Mouse (Mus musculus) myocyte (in vitro differentiated cells): Measurements from ENCODE around the gene Ltbp4. TPM values are rescaled to one million over a fixed set of nuclear protein-coding genes. Genes with fewer than 3 reads are reported as not detected.

Source experiments
- H3K27me3 ChIP-seq: one replicate; pipeline ENCODE4 v1.6.1; 2011; ENCODE audit not compliant: control insufficient read depth, insufficient read depth, insufficient read length
- H3K36me3 ChIP-seq: one replicate; pipeline ENCODE4 v1.6.1; 2011; ENCODE audit not compliant: control insufficient read depth, insufficient read depth
- H3K4me2 ChIP-seq: one replicate; pipeline ENCODE4 v1.6.1; 2011; ENCODE audit warnings: low read depth, control low read depth
- H3K4me3 ChIP-seq: one replicate; pipeline ENCODE4 v1.5.1; 2011; ENCODE audit warnings: mild to moderate bottlenecking, control low read depth, moderate library complexity
- H3K79me2 ChIP-seq: one replicate; pipeline ENCODE4 v1.6.1; 2011; ENCODE audit not compliant: control insufficient read depth, insufficient read depth
- H3ac ChIP-seq: one replicate; pipeline ENCODE4 v1.6.1; 2011; ENCODE audit not compliant: control insufficient read depth, insufficient read length
- CEBPB ChIP-seq: IDR thresholded peaks from 2 replicates; pipeline ENCODE4 v1.6.1; 2011; ENCODE audit warnings: mild to moderate bottlenecking, moderate library complexity; ENCODE audit not compliant: poor library complexity, insufficient read depth, severe bottlenecking
- E2F4 ChIP-seq: IDR thresholded peaks from one replicate; pipeline ENCODE4 v1.6.1; 2011; ENCODE audit warnings: mild to moderate bottlenecking, control low read depth, moderate library complexity; ENCODE audit not compliant: insufficient read depth
- MAX ChIP-seq: IDR thresholded peaks from one replicate; pipeline ENCODE4 v1.6.1; 2011; ENCODE audit warnings: low read depth, mild to moderate bottlenecking, control low read depth
- MYOD1 ChIP-seq, 3 experiments: IDR thresholded peaks; one replicate each; pipeline ENCODE4 v1.6.1; 2011; ENCODE audit warnings: control low read depth in 2 of 3, low read depth in 2 of 3, mild to moderate bottlenecking in 2 of 3, moderate library complexity in 1 of 3; ENCODE audit not compliant: insufficient read length in 2 of 3, control insufficient read depth in 1 of 3
- MYOG ChIP-seq, 3 experiments: IDR thresholded peaks; one replicate each; pipeline ENCODE4 v1.6.1; 2011; ENCODE audit warnings: control low read depth in 2 of 3, low read depth in 2 of 3, mild to moderate bottlenecking in 2 of 3; ENCODE audit not compliant: insufficient read length in 2 of 3, control insufficient read depth in 1 of 3, insufficient read depth in 1 of 3
- POLR2A ChIP-seq: IDR thresholded peaks from one replicate; pipeline ENCODE4 v1.6.1; 2011; ENCODE audit warnings: low read depth, mild to moderate bottlenecking, control low read depth, moderate library complexity; ENCODE audit not compliant: insufficient read length
- POLR2AphosphoS2 ChIP-seq: IDR thresholded peaks from one replicate; pipeline ENCODE4 v1.6.1; 2011; ENCODE audit warnings: low read depth, control low read depth; ENCODE audit not compliant: insufficient read length
- REST ChIP-seq: IDR thresholded peaks from one replicate; pipeline ENCODE4 v1.6.1; 2011; ENCODE audit warnings: mild to moderate bottlenecking, control low read depth, moderate library complexity; ENCODE audit not compliant: insufficient read depth, insufficient read length
- SRF ChIP-seq: IDR thresholded peaks from one replicate; pipeline ENCODE4 v1.6.1; 2011; ENCODE audit warnings: low read depth; ENCODE audit not compliant: control insufficient read depth, insufficient read length
- TCF12 ChIP-seq: IDR thresholded peaks from one replicate; pipeline ENCODE4 v1.6.1; 2011; ENCODE audit warnings: mild to moderate bottlenecking, control low read depth; ENCODE audit not compliant: poor library complexity, insufficient read depth, severe bottlenecking
- TCF3 ChIP-seq: IDR thresholded peaks from one replicate; pipeline ENCODE4 v1.6.1; 2011; ENCODE audit warnings: low read depth, control low read depth; ENCODE audit not compliant: insufficient read length
- USF1 ChIP-seq: IDR thresholded peaks from one replicate; pipeline ENCODE4 v1.6.1; 2011; ENCODE audit warnings: low read depth, mild to moderate bottlenecking, control low read depth, moderate library complexity
- polyA plus RNA-seq: library from polyadenylated mRNA; unstranded; fragments of >200 nt; fragmentation: generic; extraction: Trizol; gene quantifications from one replicate; pipeline ENCODE4 v1.2.1, GENCODE M21; 2012; ENCODE audit warnings: missing spikeins

Gene Ltbp4
- polyA plus RNA-seq, 1 experiment, result 32.5 TPM

- Histone ChIP-seq H3K27me3 (no peaks in the 10 kb centered on the region), H3K4me3 (no peak overlapping the region), H3K79me2 (peaks cover 12% of the 10 kb centered on the region), H3K4me2 (no peak overlapping the region), H3K36me3 (peaks cover 4% of the 10 kb centered on the region), H3ac (no peak overlapping the region)
- TF ChIP-seq CEBPB (no peak), MYOG (IDR thresholded peaks at IDR 0.05; ENCODE audit: control insufficient read depth in 1 of 3, insufficient read depth in 1 of 3, insufficient read length in 2 of 3, low read depth in 2 of 3) (no peak)
Measured at GRCm38 (mm10) chr7:27261888-27262287, 75.6 kb downstream of the Ltbp4 start.

GRCm38 (mm10) chr7:27260856-27261255, 76.6 kb downstream of the Ltbp4 start:
- Histone ChIP-seq H3K36me3 (peaks cover 4% of the 10 kb centered on the region), H3K4me2 (peak overlapping the region; percentile 70), H3ac (no peak overlapping the region), H3K79me2 (peaks cover 12% of the 10 kb centered on the region), H3K4me3 (peak overlapping the region; percentile 63), H3K27me3 (no peaks in the 10 kb centered on the region)
- TF ChIP-seq CEBPB, result no peak
- no peak for TF ChIP-seq E2F4
- TF ChIP-seq REST, result no peak
- TF ChIP-seq MAX, result no peak
- no peak for TF ChIP-seq USF1
- no peak for TF ChIP-seq SRF
- TF ChIP-seq POLR2A, result peak; percentile 21
- peak; percentile 28 for TF ChIP-seq POLR2AphosphoS2
- no peak for TF ChIP-seq TCF12
- no peak for TF ChIP-seq TCF3
- TF ChIP-seq MYOG (IDR thresholded peaks at IDR 0.05; ENCODE audit: control insufficient read depth in 1 of 3, insufficient read depth in 1 of 3, insufficient read length in 2 of 3, low read depth in 2 of 3), result peak in 2 of 3 experiments; percentile 66 to 83
- TF ChIP-seq MYOD1 (IDR thresholded peaks at IDR 0.05; ENCODE audit: control insufficient read depth in 1 of 3, insufficient read length in 2 of 3, low read depth in 2 of 3), result peak in 2 of 3 experiments; percentile 51 to 71

- peak; percentile 49 for TF ChIP-seq POLR2A
- TF ChIP-seq POLR2AphosphoS2, result peak; percentile 74
- TF ChIP-seq USF1, result no peak
- peak in 2 of 3 experiments; percentile 43 to 76 for TF ChIP-seq MYOG (IDR thresholded peaks at IDR 0.05; ENCODE audit: control insufficient read depth in 1 of 3, insufficient read depth in 1 of 3, insufficient read length in 2 of 3, low read depth in 2 of 3)
- peak in 2 of 3 experiments; percentile 51 to 68 for TF ChIP-seq MYOD1 (IDR thresholded peaks at IDR 0.05; ENCODE audit: control insufficient read depth in 1 of 3, insufficient read length in 2 of 3, low read depth in 2 of 3)
- no peak for TF ChIP-seq REST
- H3K4me2 ChIP-seq, result peak overlapping the region; percentile 70
Measured at GRCm38 (mm10) chr7:27259771-27260170, 77.7 kb downstream of the Ltbp4 start.

GRCm38 (mm10) chr7:27259271-27259721, 78.2 kb downstream of the Ltbp4 start:
- peaks cover 12% of the 10 kb centered on the region for H3K79me2 ChIP-seq
- peak overlapping the region; percentile 70 for H3K4me2 ChIP-seq
- no peaks in the 10 kb centered on the region for H3K27me3 ChIP-seq
- H3ac ChIP-seq, result peak overlapping the region; percentile 21
- peak overlapping the region; percentile 63 for H3K4me3 ChIP-seq
- H3K36me3 ChIP-seq, result peaks cover 4% of the 10 kb centered on the region
- TF ChIP-seq E2F4 (no peak), TCF12 (no peak), MYOD1 (IDR thresholded peaks at IDR 0.05; ENCODE audit: control insufficient read depth in 1 of 3, insufficient read length in 2 of 3, low read depth in 2 of 3) (no peak), TCF3 (no peak), MYOG (IDR thresholded peaks at IDR 0.05; ENCODE audit: control insufficient read depth in 1 of 3, insufficient read depth in 1 of 3, insufficient read length in 2 of 3, low read depth in 2 of 3) (no peak), POLR2A (no peak), SRF (no peak), POLR2AphosphoS2 (no peak), CEBPB (no peak), REST (no peak), MAX (no peak), USF1 (no peak)

More at GRCm38 (mm10) chr7:27259771-27260170, 77.7 kb downstream of the Ltbp4 start:
- no peaks in the 10 kb centered on the region for H3K27me3 ChIP-seq
- peak overlapping the region; percentile 21 for H3ac ChIP-seq
- peaks cover 4% of the 10 kb centered on the region for H3K36me3 ChIP-seq
- peaks cover 12% of the 10 kb centered on the region for H3K79me2 ChIP-seq
- H3K4me3 ChIP-seq, result peak overlapping the region; percentile 63

GRCm38 (mm10) chr7:27258205-27258899, 79.1 kb downstream of the Ltbp4 start, which contains the start of gene Numbl:
Numbl (plus strand) TSS chr7:27258433.
- H3K4me3 ChIP-seq, result peak within 1 kb of the TSS; percentile 63
- H3K79me2 ChIP-seq, result peaks cover 12% of the 10 kb centered on the region
- H3ac ChIP-seq, result peak within 1 kb of the TSS; percentile 23
- H3K36me3 ChIP-seq, result peaks cover 4% of the 10 kb centered on the region
- no peaks in the 10 kb centered on the region for H3K27me3 ChIP-seq
- peak within 1 kb of the TSS; percentile 92 for H3K4me2 ChIP-seq
- peak in 1 of 3 experiments; percentile 14 for TF ChIP-seq MYOD1 (IDR thresholded peaks at IDR 0.05; ENCODE audit: control insufficient read depth in 1 of 3, insufficient read length in 2 of 3, low read depth in 2 of 3)
- peak; percentile 63 for TF ChIP-seq POLR2A
- no peak for TF ChIP-seq TCF12
- peak; percentile 79 for TF ChIP-seq POLR2AphosphoS2
